ENCODE assay signal across 18 mouse cellular contexts in the genomic region with DNA sequence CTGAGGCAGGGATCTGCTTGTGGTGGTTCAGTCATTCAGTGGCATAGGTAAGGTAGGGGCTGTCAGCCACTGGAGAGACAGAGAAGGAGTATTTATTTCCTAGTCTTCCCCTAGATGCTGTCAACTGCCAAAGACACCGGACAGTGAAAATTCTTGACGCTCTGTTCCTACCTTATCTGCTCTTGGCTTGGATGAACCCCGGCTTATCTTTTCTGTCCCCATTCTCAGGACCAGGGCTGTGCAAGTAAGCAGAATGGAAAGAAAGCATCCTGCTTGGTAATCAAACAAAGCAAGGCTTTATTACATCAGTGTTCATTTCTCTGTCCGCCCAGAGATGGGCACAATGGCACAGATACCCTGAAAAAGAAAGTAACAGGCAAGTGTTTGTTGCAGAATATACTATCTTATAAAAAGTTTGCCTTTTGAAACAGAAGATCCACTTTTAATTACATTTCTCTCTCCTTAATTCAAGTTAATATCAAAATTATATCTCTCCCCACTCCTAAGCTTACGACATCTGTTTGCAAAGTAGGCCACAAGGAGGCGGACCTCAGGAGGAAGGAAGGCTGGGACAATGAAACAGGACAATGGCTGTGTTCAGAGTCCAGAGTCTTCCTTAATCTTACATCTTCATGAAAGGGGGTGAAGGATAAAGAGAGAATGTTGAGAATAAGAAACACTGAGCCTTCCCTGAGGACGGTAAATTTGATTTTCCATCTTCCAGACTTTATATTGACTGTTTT.
DNase-seq lines count a peak whose midpoint lies in the region; ATAC-seq and TF ChIP-seq lines count a peak whose summit lies in the region.
"Had no signal": no experiment of that assay in that cellular context is flagged by ENCODE, and none has a peak within 500 bp of the region (broad histone marks: within the 10 kb centered on the region; RNA-seq: fewer than 3 reads in every experiment).

No protein-coding gene starts in this region.

- no peak overlapping the region for H3K4me3 ChIP-seq in gastrocnemius, adult 2 months
- no peak overlapping the region for H3K4me3 ChIP-seq in kidney, postnatal 0 days (replicated peaks; ENCODE audit: low read depth, low read length)
- no peak overlapping the region for H3K4me3 ChIP-seq in midbrain, postnatal 0 days (ENCODE audit: low read depth, low read length)
- H3K4me3 ChIP-seq in midbrain, embryonic 15.5 days: no peak overlapping the region
- H3K4me3 ChIP-seq: forebrain, embryonic 15.5 days; hindbrain, embryonic 10.5 days; limb, embryonic 13.5 days; liver, embryonic 13.5 days had no signal

- H3K9ac ChIP-seq in kidney, postnatal 0 days (ENCODE audit: low read depth, low read length): no peak overlapping the region
- no peak overlapping the region for H3K9ac ChIP-seq in midbrain, postnatal 0 days (replicated peaks; ENCODE audit: low read length, poor library complexity, severe bottlenecking)
- no peak overlapping the region for H3K9ac ChIP-seq in midbrain, embryonic 15.5 days
- H3K9ac ChIP-seq: forebrain, embryonic 15.5 days; limb, embryonic 13.5 days; liver, embryonic 13.5 days had no signal

- H3K9me3 ChIP-seq in kidney, postnatal 0 days (replicated peaks; ENCODE audit: low read length): no peaks in the 10 kb centered on the region
- no peaks in the 10 kb centered on the region for H3K9me3 ChIP-seq in midbrain, postnatal 0 days (ENCODE audit: low read length)
- H3K9me3 ChIP-seq in midbrain, embryonic 15.5 days: no peaks in the 10 kb centered on the region
- H3K9me3 ChIP-seq: forebrain, embryonic 15.5 days; hindbrain, embryonic 10.5 days; liver, embryonic 13.5 days had no signal

- DNase-seq in gastrocnemius, adult 2 months: no peak
- DNase-seq in gastrocnemius, postnatal 4 days (ENCODE audit: low spot score in 2 of 2): no peak
- no peak for DNase-seq in kidney, postnatal 0 days (ENCODE audit: low spot score)
- no peak for DNase-seq in kidney, postnatal 4 days
- DNase-seq in midbrain, postnatal 0 days (ENCODE audit: low spot score): no peak
- DNase-seq in right cerebral cortex, adult 2 months (ENCODE audit: low spot score in 2 of 2): no peak
- DNase-seq: adrenal gland, postnatal 36 days; cerebellum, adult 8-10 months; gastrocnemius, postnatal 36 days; kidney, adult 8-10 months; kidney, postnatal 25 days; liver, embryonic 13.5 days; thymus, postnatal 25 days had no signal

- peak; percentile 28; the same call in 1 of the 2 replicates for TF ChIP-seq CTCF in gastrocnemius, adult 2 months (IDR thresholded peaks at IDR 0.05)
- TF ChIP-seq CTCF in kidney, postnatal 0 days (IDR thresholded peaks at IDR 0.05; ENCODE audit: low read depth): peak; percentile 46
- TF ChIP-seq CTCF in midbrain, postnatal 0 days (IDR thresholded peaks at IDR 0.05): peak; percentile 56

- intact Hi-C loops in gastrocnemius, adult 2 months (cut with DNase I): no loop called here

- ATAC-seq in kidney, postnatal 0 days (replicated peaks; ENCODE audit: low FRiP score, low read depth): no peak
- no peak for ATAC-seq in midbrain, postnatal 0 days (ENCODE audit: low FRiP score)
- ATAC-seq in midbrain, embryonic 15.5 days (replicated peaks): no peak
- ATAC-seq: forebrain, embryonic 15.5 days had no signal

- no peaks in the 10 kb centered on the region for H3K27me3 ChIP-seq in kidney, postnatal 0 days (ENCODE audit: insufficient read depth, low read length)
- no peaks in the 10 kb centered on the region for H3K27me3 ChIP-seq in midbrain, postnatal 0 days (ENCODE audit: insufficient read depth, low read length)
- no peaks in the 10 kb centered on the region for H3K27me3 ChIP-seq in midbrain, embryonic 15.5 days (replicated peaks)
- H3K27me3 ChIP-seq: CH12.LX; forebrain, embryonic 15.5 days; limb, embryonic 13.5 days; liver, embryonic 13.5 days had no signal

- H3K27ac ChIP-seq in gastrocnemius, adult 2 months: peak overlapping the region; percentile 83
- H3K27ac ChIP-seq in kidney, postnatal 0 days: no peak overlapping the region
- H3K27ac ChIP-seq in midbrain, postnatal 0 days (ENCODE audit: low read depth, low read length): no peak overlapping the region
- no peak overlapping the region for H3K27ac ChIP-seq in midbrain, embryonic 15.5 days
- H3K27ac ChIP-seq: forebrain, embryonic 15.5 days; hindbrain, embryonic 10.5 days; limb, embryonic 13.5 days; liver, embryonic 13.5 days had no signal

- H3K4me1 ChIP-seq in kidney, postnatal 0 days (replicated peaks; ENCODE audit: insufficient read depth, low read length): peaks cover 10% of the 10 kb centered on the region; the same call in 1 of the 2 replicates
- peaks cover 2% of the 10 kb centered on the region for H3K4me1 ChIP-seq in midbrain, postnatal 0 days (ENCODE audit: insufficient read depth, low read length)
- H3K4me1 ChIP-seq in midbrain, embryonic 15.5 days: peaks cover 20% of the 10 kb centered on the region
- H3K4me1 ChIP-seq: liver, embryonic 13.5 days had no signal

- no peak overlapping the region for H3K4me2 ChIP-seq in kidney, postnatal 0 days (ENCODE audit: low read length)
- H3K4me2 ChIP-seq in midbrain, postnatal 0 days (ENCODE audit: low read depth, low read length, poor library complexity, severe bottlenecking): no peak overlapping the region
- H3K4me2 ChIP-seq in midbrain, embryonic 15.5 days: no peak overlapping the region
- H3K4me2 ChIP-seq: forebrain, embryonic 15.5 days; limb, embryonic 13.5 days; liver, embryonic 13.5 days had no signal

- no peaks in the 10 kb centered on the region for H3K36me3 ChIP-seq in kidney, postnatal 0 days (ENCODE audit: insufficient read depth, low read length)
- H3K36me3 ChIP-seq in midbrain, postnatal 0 days (ENCODE audit: insufficient read depth, low read length): no peaks in the 10 kb centered on the region
- H3K36me3 ChIP-seq in midbrain, embryonic 15.5 days (replicated peaks): no peaks in the 10 kb centered on the region
- H3K36me3 ChIP-seq: forebrain, embryonic 15.5 days; liver, embryonic 13.5 days had no signal

- WGBS in kidney, postnatal 0 days: 92% methylated on average over 7 of the region's 7 CpGs
- WGBS in midbrain, postnatal 0 days: 69% methylated on average over 7 of the region's 7 CpGs
- WGBS in midbrain, embryonic 15.5 days: 69% methylated on average over 7 of the region's 7 CpGs
